Mouse (Mus musculus): ENCODE measurements around the gene Pla2g2d. TPM values are rescaled to one million over a fixed set of nuclear protein-coding genes. Genes with fewer than 3 reads are reported as not detected.

The Pla2g2d gene
- total RNA-seq (2021) = under 1 TPM in 1 of 2 experiments, not detected in 1; 0.23 TPM

- intact Hi-C loops (cut with DNase I) = no loop called here
- no peak for DNase-seq (ENCODE audit: low spot score)
Observed at GRCm38 (mm10) chr4:138775435-138775834, at the start of gene Pla2g2d. TSS of gene Pla2g2d (plus strand) at chr4:138775735.

GRCm38 (mm10) chr4:138725751-138726150 is 49.8 kb upstream of the Pla2g2d start:
- no peak for DNase-seq (ENCODE audit: low spot score)
- intact Hi-C loops (cut with DNase I) = no loop called here

- intact Hi-C loops (cut with DNase I) = no loop called here
- DNase-seq (ENCODE audit: low spot score) = no peak
Observed at GRCm38 (mm10) chr4:138729018-138729703, 46.4 kb upstream of the Pla2g2d start.

- DNase-seq (ENCODE audit: low spot score) = no peak
Observed at GRCm38 (mm10) chr4:138734105-138734504, 41.4 kb upstream of the Pla2g2d start.

GRCm38 (mm10) chr4:138734863-138735262 is 40.7 kb upstream of the Pla2g2d start:
- intact Hi-C loops (cut with DNase I) = no loop called here
- DNase-seq (ENCODE audit: low spot score) = no peak

More at GRCm38 (mm10) chr4:138734105-138734504, 41.4 kb upstream of the Pla2g2d start:
- intact Hi-C loops (cut with DNase I) = no loop called here

GRCm38 (mm10) chr4:138737031-138737430 is 38.5 kb upstream of the Pla2g2d start, which contains the start of gene Ubxn10:
TSS of gene Ubxn10 (minus strand) at chr4:138737167.
- intact Hi-C loops (cut with DNase I) = no loop called here
- no peak for DNase-seq (ENCODE audit: low spot score)

- intact Hi-C loops (cut with DNase I) = no loop called here
- no peak for DNase-seq (ENCODE audit: low spot score)
Observed at GRCm38 (mm10) chr4:138739136-138739851, 36.2 kb upstream of the Pla2g2d start.

- intact Hi-C loops (cut with DNase I) = loop anchor here (2.0 kb wide), 1 partner anchor 37 kb away; no protein-coding TSS in a partner anchor
- no peak for DNase-seq (ENCODE audit: low spot score)
Observed at GRCm38 (mm10) chr4:138745884-138746283, 29.7 kb upstream of the Pla2g2d start.

GRCm38 (mm10) chr4:138746866-138747265 is 28.7 kb upstream of the Pla2g2d start:
- intact Hi-C loops (cut with DNase I) = no loop called here
- DNase-seq (ENCODE audit: low spot score) = no peak

GRCm38 (mm10) chr4:138747851-138748250 is 27.7 kb upstream of the Pla2g2d start:
- intact Hi-C loops (cut with DNase I) = loop anchor here (1.0 to 2.0 kb wide), 3 partner anchors 38 to 103 kb away; no protein-coding TSS in a partner anchor
- DNase-seq (ENCODE audit: low spot score) = no peak

GRCm38 (mm10) chr4:138748369-138749072 is 27.0 kb upstream of the Pla2g2d start:
- no peak for DNase-seq (ENCODE audit: low spot score)
- intact Hi-C loops (cut with DNase I) = loop anchor here (1.0 to 2.0 kb wide), 3 partner anchors 38 to 103 kb away; no protein-coding TSS in a partner anchor

- intact Hi-C loops (cut with DNase I) = no loop called here
- DNase-seq (ENCODE audit: low spot score) = no peak
Observed at GRCm38 (mm10) chr4:138752603-138753002, 22.9 kb upstream of the Pla2g2d start.

- no peak for DNase-seq (ENCODE audit: low spot score)
- intact Hi-C loops (cut with DNase I) = no loop called here
Observed at GRCm38 (mm10) chr4:138753608-138754007, 21.9 kb upstream of the Pla2g2d start.

- intact Hi-C loops (cut with DNase I) = no loop called here
- DNase-seq (ENCODE audit: low spot score) = no peak
Observed at GRCm38 (mm10) chr4:138754432-138754831, 21.1 kb upstream of the Pla2g2d start.

- DNase-seq (ENCODE audit: low spot score) = no peak
- intact Hi-C loops (cut with DNase I) = no loop called here
Observed at GRCm38 (mm10) chr4:138755439-138755838, 20.1 kb upstream of the Pla2g2d start.

GRCm38 (mm10) chr4:138755983-138756382 is 19.6 kb upstream of the Pla2g2d start:
- DNase-seq (ENCODE audit: low spot score) = no peak

GRCm38 (mm10) chr4:138757416-138757815 is 18.1 kb upstream of the Pla2g2d start, which contains the start of gene Pla2g2f:
TSS of gene Pla2g2f (minus strand) at chr4:138757626.
- DNase-seq (ENCODE audit: low spot score) = no peak
- intact Hi-C loops (cut with DNase I) = no loop called here

More at GRCm38 (mm10) chr4:138755983-138756382, 19.6 kb upstream of the Pla2g2d start:
- intact Hi-C loops (cut with DNase I) = no loop called here

- intact Hi-C loops (cut with DNase I) = no loop called here
- DNase-seq (ENCODE audit: low spot score) = no peak
Observed at GRCm38 (mm10) chr4:138762266-138762665, 13.3 kb upstream of the Pla2g2d start.

- intact Hi-C loops (cut with DNase I) = no loop called here
- DNase-seq (ENCODE audit: low spot score) = no peak
Observed at GRCm38 (mm10) chr4:138771970-138772369, 3.6 kb upstream of the Pla2g2d start.

GRCm38 (mm10) chr4:138772386-138772785 is 3.1 kb upstream of the Pla2g2d start:
- DNase-seq (ENCODE audit: low spot score) = no peak
- intact Hi-C loops (cut with DNase I) = no loop called here

Data from heart, postnatal 25 days (tissue).